Mouse (Mus musculus): ENCODE results near the gene Ncf4.

Ncf4 gene

GRCm38 (mm10) chr15:78244695-78245492, at the start of gene Ncf4:
TSS of gene Ncf4 (plus strand) at chr15:78244801.
- no peak for DNase-seq (ENCODE audit: low spot score)

- no peak for DNase-seq (ENCODE audit: low spot score)
These were observed 49.3 kb upstream of the Ncf4 start for GRCm38 (mm10) chr15:78195096-78195880.

- DNase-seq (ENCODE audit: low spot score), result peak; percentile 16
These were observed 40.4 kb upstream of the Ncf4 start for GRCm38 (mm10) chr15:78204053-78204847.

GRCm38 (mm10) chr15:78205192-78205591, 39.4 kb upstream of the Ncf4 start:
- DNase-seq (ENCODE audit: low spot score), result peak; percentile 10

GRCm38 (mm10) chr15:78206312-78206711, 38.3 kb upstream of the Ncf4 start, which contains the start of gene Pvalb:
TSS of gene Pvalb (minus strand) at chr15:78206400.
- no peak for DNase-seq (ENCODE audit: low spot score)

GRCm38 (mm10) chr15:78210203-78210602, 34.4 kb upstream of the Ncf4 start:
- no peak for DNase-seq (ENCODE audit: low spot score)

GRCm38 (mm10) chr15:78211367-78211766, 33.2 kb upstream of the Ncf4 start:
- no peak for DNase-seq (ENCODE audit: low spot score)

GRCm38 (mm10) chr15:78215269-78215668, 29.3 kb upstream of the Ncf4 start:
- no peak for DNase-seq (ENCODE audit: low spot score)

- DNase-seq (ENCODE audit: low spot score), result no peak
These were observed 16.8 kb upstream of the Ncf4 start for GRCm38 (mm10) chr15:78227816-78228215.

- DNase-seq (ENCODE audit: low spot score), result no peak
These were observed 13.0 kb upstream of the Ncf4 start for GRCm38 (mm10) chr15:78231346-78232331.

- no peak for DNase-seq (ENCODE audit: low spot score)
These were observed 9.6 kb upstream of the Ncf4 start for GRCm38 (mm10) chr15:78234823-78235509.

- peak; percentile 50 for DNase-seq (ENCODE audit: low spot score)
These were observed 5.1 kb upstream of the Ncf4 start for GRCm38 (mm10) chr15:78239453-78239852.

- DNase-seq (ENCODE audit: low spot score), result no peak
These were observed 4.5 kb upstream of the Ncf4 start for GRCm38 (mm10) chr15:78239956-78240617.

- no peak for DNase-seq (ENCODE audit: low spot score)
These were observed 3.3 kb upstream of the Ncf4 start for GRCm38 (mm10) chr15:78241335-78241734.

GRCm38 (mm10) chr15:78243061-78243460, 1.5 kb upstream of the Ncf4 start:
- no peak for DNase-seq (ENCODE audit: low spot score)

- DNase-seq (ENCODE audit: low spot score), result peak; percentile 35
These were observed 827 bp upstream of the Ncf4 start for GRCm38 (mm10) chr15:78243774-78244173.

GRCm38 (mm10) chr15:78246143-78247116, 1.8 kb downstream of the Ncf4 start:
- DNase-seq (ENCODE audit: low spot score), result no peak

GRCm38 (mm10) chr15:78247659-78248058, 3.1 kb downstream of the Ncf4 start:
- DNase-seq (ENCODE audit: low spot score), result no peak

- no peak for DNase-seq (ENCODE audit: low spot score)
These were observed 3.8 kb downstream of the Ncf4 start for GRCm38 (mm10) chr15:78248410-78248809.
